Mouse (Mus musculus) hematopoietic multipotent progenitor cell, adult 10-12 weeks (in vitro differentiated cells): ENCODE results near the gene 4931422A03Rik. TPM values are rescaled to one million over a fixed set of nuclear protein-coding genes. Genes with fewer than 3 reads are reported as not detected.

Source experiments
- polyA plus RNA-seq: library from polyadenylated mRNA; stranded (reverse); fragments of >175 nt; gene quantifications from 2 replicates; pipeline ENCODE4 v1.2.3, GENCODE M21; 2012; ENCODE audit warnings: low replicate concordance

4931422A03Rik gene
- polyA plus RNA-seq, result not detected in 2 replicates

DNA sequence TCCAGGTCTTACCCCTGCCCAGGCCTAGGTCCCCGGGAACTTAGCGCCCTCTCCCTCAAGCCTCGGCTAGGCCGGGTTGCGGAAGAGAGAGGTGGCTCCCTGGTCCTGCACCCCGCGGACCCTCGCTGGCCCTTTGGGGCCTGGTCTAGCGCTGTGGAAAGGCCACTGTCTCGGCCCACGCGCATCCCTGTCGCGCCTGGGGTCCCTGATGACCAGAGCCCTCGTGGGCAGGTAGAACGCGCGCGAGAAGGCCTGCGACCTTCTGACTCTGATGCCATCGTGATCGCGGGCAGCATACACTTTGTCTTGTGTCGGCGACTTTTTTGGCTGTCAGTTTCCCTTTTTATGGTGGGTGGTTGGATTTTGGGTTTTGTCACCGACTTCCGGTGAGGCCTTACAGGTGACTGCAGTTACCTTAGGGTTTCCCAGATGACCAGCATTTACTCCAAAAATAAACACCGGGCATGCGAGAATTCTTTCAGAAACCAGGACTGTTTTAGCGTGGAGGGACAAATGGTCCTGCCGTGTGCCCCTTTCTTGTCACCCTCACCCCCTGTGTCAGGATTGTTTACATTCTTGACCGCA, at the start of gene 4931422A03Rik:
TSS of gene 4931422A03Rik (minus strand) at position 223 of the 585 bp plus-strand sequence.

DNA sequence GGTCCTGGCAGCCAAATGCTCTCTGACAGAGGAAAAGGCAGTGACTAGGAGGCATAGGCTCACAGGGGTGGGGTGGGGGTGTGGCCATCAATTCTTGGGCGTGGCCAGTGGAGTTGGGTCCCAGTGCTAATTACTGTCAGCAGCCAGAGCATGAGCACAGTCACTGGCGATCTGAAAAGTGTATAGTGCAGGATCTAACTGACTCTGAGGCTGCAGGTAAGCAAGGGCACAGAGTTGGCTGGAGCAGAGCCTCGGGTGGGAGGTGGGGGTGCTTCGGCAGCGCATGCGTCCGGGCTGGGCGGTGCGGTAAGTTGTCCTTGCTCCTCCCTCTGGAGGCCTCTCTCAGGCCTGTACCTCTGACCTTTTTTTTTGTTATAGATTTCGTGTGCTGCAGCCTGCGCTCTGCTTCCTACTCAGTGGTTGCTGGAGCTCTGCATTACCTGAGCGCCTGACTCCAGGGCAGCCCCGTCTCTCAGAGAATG, 41.6 kb upstream of the 4931422A03Rik start, which contains the start of gene Cd59b:
TSS of gene Cd59b (plus strand) at position 146 of the 482 bp plus-strand sequence.

DNA sequence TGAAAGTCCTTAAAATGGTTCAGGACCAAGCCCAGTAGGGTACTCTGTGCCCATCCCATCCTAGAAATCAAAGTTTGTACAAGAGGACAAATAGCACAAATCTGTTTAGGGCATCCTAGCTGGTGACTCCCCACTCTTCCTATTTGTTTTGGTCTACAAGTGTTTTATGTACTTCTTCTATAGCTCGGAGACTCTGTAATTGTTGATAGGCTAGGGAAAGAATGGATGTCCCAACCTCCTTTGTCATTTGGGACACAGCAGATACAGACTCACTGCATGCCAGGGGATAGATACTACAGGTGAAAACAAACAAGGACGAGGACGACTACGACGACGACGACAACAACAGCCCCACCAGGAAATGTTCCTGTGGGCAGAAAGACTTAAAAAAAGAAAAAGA, 40.3 kb upstream of the 4931422A03Rik start, which contains the start of gene Gm10799:
TSS of gene Gm10799 (minus strand) at position 101 of the 400 bp plus-strand sequence.

DNA sequence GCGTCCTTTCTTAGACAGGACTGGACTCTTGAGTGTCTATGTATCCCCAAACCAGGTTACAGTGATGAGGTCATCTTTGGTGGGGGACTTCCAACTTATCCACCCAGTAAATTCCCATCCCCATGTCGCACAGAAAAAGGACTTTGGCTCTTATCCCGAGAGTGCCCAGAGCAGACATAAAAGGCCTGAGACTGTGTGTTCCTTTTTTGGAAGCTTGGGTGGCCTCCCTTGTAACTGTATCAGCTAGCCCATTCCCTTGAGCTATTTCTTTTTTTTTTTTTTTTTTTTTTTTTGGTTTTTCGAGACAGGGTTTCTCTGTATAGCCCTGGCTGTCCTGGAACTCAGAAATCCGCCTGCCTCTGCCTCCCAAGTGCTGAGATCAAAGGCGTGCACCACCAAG, 37.4 kb upstream of the 4931422A03Rik start, which contains the start of gene Gm10912:
TSS of gene Gm10912 (plus strand) at position 301 of the 400 bp plus-strand sequence.

DNA sequence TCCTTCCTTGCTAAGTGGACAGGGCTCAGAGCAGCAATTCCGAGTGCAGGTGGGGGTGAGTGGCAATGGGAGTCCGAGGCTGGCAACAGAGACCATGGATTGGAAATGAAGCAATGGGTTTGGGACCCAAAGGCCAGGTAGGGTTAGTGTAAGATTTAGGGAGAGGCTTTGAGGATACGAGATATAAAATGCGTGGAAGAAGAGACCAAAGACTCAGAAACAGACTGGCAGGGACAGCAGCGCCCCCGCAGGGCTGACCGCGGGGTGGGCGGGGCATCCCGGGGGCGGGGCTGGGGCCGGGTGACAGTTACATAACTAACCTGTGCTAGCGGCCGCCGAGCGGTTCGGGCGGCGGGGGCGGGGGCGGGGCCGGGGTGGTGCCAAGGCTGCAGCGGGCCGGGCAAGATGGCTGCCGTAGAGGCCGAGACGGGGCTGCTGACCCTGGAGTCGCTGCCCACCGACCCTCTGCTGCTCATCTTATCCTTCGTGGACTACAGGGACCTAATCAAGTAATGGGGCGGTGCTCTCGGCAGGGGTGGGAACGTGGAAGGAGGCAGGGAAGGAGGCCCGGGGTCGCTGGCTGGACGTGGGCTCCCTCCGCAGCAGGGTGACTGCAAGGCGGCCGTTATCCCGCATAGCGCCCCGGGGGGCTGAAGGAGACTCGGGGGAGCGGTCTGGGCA, 563 bp downstream of the 4931422A03Rik start, which contains the start of gene Fbxo3:
TSS of gene Fbxo3 (plus strand) at position 264 of the 681 bp plus-strand sequence.

DNA sequence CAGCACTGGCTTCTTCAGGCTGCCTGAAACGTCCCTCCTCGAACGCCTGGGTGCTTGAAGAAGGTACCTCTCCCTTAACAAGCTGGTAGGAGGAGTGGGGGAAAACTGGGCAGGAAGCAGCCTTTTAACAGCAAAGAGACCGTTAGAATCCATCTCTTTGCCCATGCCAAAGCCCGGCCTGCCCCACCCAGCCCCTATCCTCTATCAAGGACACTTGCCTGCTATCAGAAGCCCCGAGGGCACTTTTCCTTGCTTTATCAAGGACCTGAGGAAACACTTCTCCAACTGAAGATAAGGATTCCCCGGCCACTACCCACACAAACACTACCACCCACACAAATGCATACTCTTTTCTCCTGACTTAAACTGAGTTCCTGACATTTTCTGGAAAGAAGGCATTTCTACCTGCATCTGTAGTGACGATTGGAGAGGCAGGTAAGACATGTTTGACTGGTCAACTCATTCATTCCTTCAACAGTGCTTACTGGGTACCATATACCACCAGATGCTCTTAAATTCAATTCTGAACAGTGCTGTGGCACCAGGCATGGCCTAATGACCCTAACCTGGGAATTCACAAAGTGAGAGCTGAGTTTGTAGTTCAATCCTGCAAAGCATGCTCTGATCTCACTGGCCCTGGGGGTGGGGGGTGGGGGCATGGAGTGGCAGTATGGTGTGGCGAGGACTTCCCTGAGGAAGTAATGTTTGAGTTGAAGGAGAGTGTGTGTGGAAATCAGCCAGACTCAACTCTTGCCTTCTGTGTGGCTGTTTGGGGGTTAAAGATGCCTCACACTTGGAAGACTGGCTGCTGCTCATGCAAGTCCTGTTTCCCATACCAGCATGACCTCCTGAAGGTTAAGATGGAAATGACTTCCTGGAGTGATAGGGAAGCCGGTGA, 70.3 kb downstream of the 4931422A03Rik start, which contains the start of gene Lmo2:
TSS of gene Lmo2 (plus strand) at position 338 of the 898 bp plus-strand sequence.

Other genes with a start within 250 kb of the 4931422A03Rik start
- gene Caprin1, start 230.7 kb downstream of the 4931422A03Rik start, polyA plus RNA-seq, result 86.7 and 153 TPM in 2 replicates
- 205 and 416 TPM in 2 replicates for gene Lmo2, start 70.4 kb downstream of the 4931422A03Rik start, polyA plus RNA-seq
- gene Fbxo3, start 640 bp downstream of the 4931422A03Rik start, polyA plus RNA-seq, result 3.5 and 6.0 TPM in 2 replicates
- not detected in 2 replicates for gene Gm10912, start 37.5 kb upstream of the 4931422A03Rik start, polyA plus RNA-seq
- not detected in 2 replicates for gene Gm10799, start 40.2 kb upstream of the 4931422A03Rik start, polyA plus RNA-seq
- gene Cd59b, start 41.5 kb upstream of the 4931422A03Rik start, polyA plus RNA-seq, result 0.35 and 0.53 TPM in 2 replicates
- gene Cd59a, start 67.4 kb upstream of the 4931422A03Rik start, polyA plus RNA-seq, result 0.26 and 1.2 TPM in 2 replicates
- gene A930018P22Rik, start 94.4 kb upstream of the 4931422A03Rik start, polyA plus RNA-seq, result 0.15 TPM in 1 of 2 replicates, not detected in the other